Mouse (Mus musculus): ENCODE data around the gene Snx17. TPM values are rescaled to one million over a fixed set of nuclear protein-coding genes. Genes with fewer than 3 reads are reported as not detected.

Gene Snx17
- polyA plus RNA-seq, 1 experiment from 2014 or later: 165 TPM

- ATAC-seq (ENCODE audit: low FRiP score, low TSS enrichment): peak; percentile 97
- Histone ChIP-seq H3K36me3 (ENCODE audit: insufficient read depth, low read length) (no peaks in the 10 kb centered on the region), H3K27ac (ENCODE audit: low read length) (peak within 1 kb of the TSS; percentile 97), H3K9ac (replicated peaks; ENCODE audit: low read length) (peak within 1 kb of the TSS; percentile 94), H3K27me3 (ENCODE audit: insufficient read depth, low read length) (no peaks in the 10 kb centered on the region), H3K4me2 (replicated peaks; ENCODE audit: low read depth, low read length) (peak within 1 kb of the TSS; percentile 87), H3K4me1 (ENCODE audit: insufficient read depth, low read length) (peaks cover 8% of the 10 kb centered on the region), H3K9me3 (ENCODE audit: low read length) (no peaks in the 10 kb centered on the region), H3K4me3 (ENCODE audit: low read length) (peak within 1 kb of the TSS; percentile 86)
- under 1% methylated on average over 69 of the region's 70 CpGs for WGBS
Measured at GRCm38 (mm10) chr5:31220448-31221303, 27.6 kb downstream of the Snx17 start, which contains the start of gene Ppm1g. Gene Ppm1g (minus strand): TSS chr5:31220687.

GRCm38 (mm10) chr5:31221304-31221945 is 28.4 kb downstream of the Snx17 start:
- 13% methylated on average over 11 of the region's 11 CpGs for whole genome bisulfite sequencing
- Histone ChIP-seq H3K36me3 (ENCODE audit: insufficient read depth, low read length) (no peaks in the 10 kb centered on the region), H3K27me3 (ENCODE audit: insufficient read depth, low read length) (no peaks in the 10 kb centered on the region), H3K27ac (ENCODE audit: low read length) (peak overlapping the region; percentile 97), H3K9me3 (ENCODE audit: low read length) (no peaks in the 10 kb centered on the region), H3K4me2 (replicated peaks; ENCODE audit: low read depth, low read length) (peak overlapping the region; percentile 87), H3K9ac (replicated peaks; ENCODE audit: low read length) (peak overlapping the region; percentile 94), H3K4me3 (ENCODE audit: low read length) (peak overlapping the region; percentile 86), H3K4me1 (ENCODE audit: insufficient read depth, low read length) (peaks cover 8% of the 10 kb centered on the region)
- ATAC-seq (ENCODE audit: low FRiP score, low TSS enrichment): no peak

GRCm38 (mm10) chr5:31222696-31223095 is 29.7 kb downstream of the Snx17 start:
- 93% methylated on average over 9 of the region's 9 CpGs for WGBS
- Histone ChIP-seq H3K4me2 (replicated peaks; ENCODE audit: low read depth, low read length) (no peak overlapping the region), H3K36me3 (ENCODE audit: insufficient read depth, low read length) (no peaks in the 10 kb centered on the region), H3K27ac (ENCODE audit: low read length) (no peak overlapping the region), H3K4me3 (ENCODE audit: low read length) (no peak overlapping the region), H3K9me3 (ENCODE audit: low read length) (no peaks in the 10 kb centered on the region), H3K9ac (replicated peaks; ENCODE audit: low read length) (no peak overlapping the region), H3K27me3 (ENCODE audit: insufficient read depth, low read length) (no peaks in the 10 kb centered on the region), H3K4me1 (ENCODE audit: insufficient read depth, low read length) (peaks cover 8% of the 10 kb centered on the region)
- ATAC-seq (ENCODE audit: low FRiP score, low TSS enrichment): no peak

GRCm38 (mm10) chr5:31226641-31227040 is 33.6 kb downstream of the Snx17 start:
- Histone ChIP-seq H3K9me3 (ENCODE audit: low read length) (no peaks in the 10 kb centered on the region), H3K36me3 (ENCODE audit: insufficient read depth, low read length) (no peaks in the 10 kb centered on the region), H3K27me3 (ENCODE audit: insufficient read depth, low read length) (no peaks in the 10 kb centered on the region), H3K4me2 (replicated peaks; ENCODE audit: low read depth, low read length) (no peak overlapping the region), H3K4me1 (ENCODE audit: insufficient read depth, low read length) (no peaks in the 10 kb centered on the region), H3K9ac (replicated peaks; ENCODE audit: low read length) (no peak overlapping the region), H3K27ac (ENCODE audit: low read length) (no peak overlapping the region), H3K4me3 (ENCODE audit: low read length) (no peak overlapping the region)
- WGBS: 70% methylated on average over 1 of the region's 1 CpGs
- ATAC-seq (ENCODE audit: low FRiP score, low TSS enrichment): no peak

GRCm38 (mm10) chr5:31240637-31241521 is 47.9 kb downstream of the Snx17 start, which contains the start of the genes Nrbp1 and Gm9970:
Gene Nrbp1 (plus strand): TSS chr5:31240864.
Gene Gm9970 (minus strand): TSS chr5:31241232.
- peaks cover 21% of the 10 kb centered on the region for H3K36me3 ChIP-seq (ENCODE audit: insufficient read depth, low read length)
- peak; percentile 99 for ATAC-seq (ENCODE audit: low FRiP score, low TSS enrichment)
- under 1% methylated on average over 91 of the region's 103 CpGs for WGBS
- H3K9ac ChIP-seq (replicated peaks; ENCODE audit: low read length): peak within 1 kb of the TSS; percentile 98
- peak within 1 kb of the TSS; percentile 96 for H3K27ac ChIP-seq (ENCODE audit: low read length)
- peaks cover 12% of the 10 kb centered on the region for H3K4me1 ChIP-seq (ENCODE audit: insufficient read depth, low read length)
- peak within 1 kb of the TSS; percentile 84 for H3K4me3 ChIP-seq (ENCODE audit: low read length)
- 0 out of 2 replicates have a peak, but pooled peaks cover 2% of the 10 kb centered on the region for H3K9me3 ChIP-seq (ENCODE audit: low read length)
- peak within 1 kb of the TSS; percentile 83 for H3K4me2 ChIP-seq (replicated peaks; ENCODE audit: low read depth, low read length)
- H3K27me3 ChIP-seq (ENCODE audit: insufficient read depth, low read length): no peaks in the 10 kb centered on the region

GRCm38 (mm10) chr5:31241522-31242034 is 48.6 kb downstream of the Snx17 start:
- Histone ChIP-seq H3K4me1 (ENCODE audit: insufficient read depth, low read length) (peaks cover 12% of the 10 kb centered on the region), H3K9me3 (ENCODE audit: low read length) (0 out of 2 replicates have a peak, but pooled peaks cover 1% of the 10 kb centered on the region), H3K9ac (replicated peaks; ENCODE audit: low read length) (peak overlapping the region; percentile 98), H3K36me3 (ENCODE audit: insufficient read depth, low read length) (peaks cover 26% of the 10 kb centered on the region), H3K27ac (ENCODE audit: low read length) (peak overlapping the region; percentile 96), H3K4me2 (replicated peaks; ENCODE audit: low read depth, low read length) (peak overlapping the region; percentile 83), H3K27me3 (ENCODE audit: insufficient read depth, low read length) (no peaks in the 10 kb centered on the region), H3K4me3 (ENCODE audit: low read length) (peak overlapping the region; percentile 84)
- under 1% methylated on average over 13 of the region's 13 CpGs for WGBS
- no peak for ATAC-seq (ENCODE audit: low FRiP score, low TSS enrichment)

- no peak for ATAC-seq (ENCODE audit: low FRiP score, low TSS enrichment)
Measured at GRCm38 (mm10) chr5:31242191-31242590, 49.2 kb downstream of the Snx17 start.

More at GRCm38 (mm10) chr5:31242191-31242590, 49.2 kb downstream of the Snx17 start:
- 21% methylated on average over 10 of the region's 10 CpGs for WGBS
- Histone ChIP-seq H3K9me3 (ENCODE audit: low read length) (no peaks in the 10 kb centered on the region), H3K9ac (replicated peaks; ENCODE audit: low read length) (peak overlapping the region; percentile 98), H3K4me2 (replicated peaks; ENCODE audit: low read depth, low read length) (peak overlapping the region; percentile 83), H3K27ac (ENCODE audit: low read length) (no peak overlapping the region), H3K36me3 (ENCODE audit: insufficient read depth, low read length) (peaks cover 31% of the 10 kb centered on the region), H3K4me3 (ENCODE audit: low read length) (peak overlapping the region; percentile 84), H3K4me1 (ENCODE audit: insufficient read depth, low read length) (peaks cover 12% of the 10 kb centered on the region), H3K27me3 (ENCODE audit: insufficient read depth, low read length) (no peaks in the 10 kb centered on the region)
